Mouse (Mus musculus) kidney, adult 2 months (tissue): ENCODE measurements around the gene Lrig3. TPM values are rescaled to one million over a fixed set of nuclear protein-coding genes. Genes with fewer than 3 reads are reported as not detected.

Experiments
- DNase-seq: peaks from one replicate; pipeline ENCODE4 v3.0.0; 2021
- H3K27ac ChIP-seq: fragments of 200-500 bp; 2 replicates; pipeline ENCODE4 v1.5.1; 2012; ENCODE audit warnings: low read depth, low read length, control low read depth, inconsistent platforms; ENCODE audit not compliant: insufficient read depth
- H3K27me3 ChIP-seq: fragments of 200-500 bp; replicated peaks from 2 replicates; pipeline ENCODE4 v1.6.1; 2012; ENCODE audit warnings: mild to moderate bottlenecking, moderate library complexity, low read length, inconsistent platforms; ENCODE audit not compliant: control insufficient read depth, insufficient read depth
- H3K36me3 ChIP-seq: fragments of 200-500 bp; 2 replicates; pipeline ENCODE4 v1.6.1; 2012; ENCODE audit warnings: mild to moderate bottlenecking, moderate library complexity, low read length, inconsistent platforms; ENCODE audit not compliant: control insufficient read depth, insufficient read depth
- H3K4me1 ChIP-seq: fragments of 200-500 bp; 2 replicates; pipeline ENCODE4 v1.6.1; 2011; ENCODE audit warnings: low read length; ENCODE audit not compliant: control insufficient read depth, insufficient read depth
- H3K4me3 ChIP-seq: fragments of 200-500 bp; 2 replicates; pipeline ENCODE4 v1.5.1; 2011; ENCODE audit warnings: mild to moderate bottlenecking, low read depth, low read length, control low read depth; ENCODE audit not compliant: insufficient read depth
- CTCF ChIP-seq: fragments of 200-500 bp; conservative IDR thresholded peaks from 2 replicates; pipeline ENCODE4 v1.5.1; 2011; ENCODE audit warnings: low read depth, mild to moderate bottlenecking, control low read depth, low read length, moderate library complexity, mixed read lengths; ENCODE audit not compliant: insufficient read depth, insufficient read length
- POLR2A ChIP-seq: fragments of 200-500 bp; IDR thresholded peaks from one replicate; pipeline ENCODE4 v1.6.1; 2011; ENCODE audit warnings: low read depth, low read length, control low read depth
- WGBS: fragments of 180-500 bp; shearing (Covaris S2); methylation state at CpG from one replicate; pipeline ENCODE4 v1.1.7; 2018; 5-methylcytosine and 5-hydroxymethylcytosine counted together
- polyA plus RNA-seq: library from polyadenylated mRNA; depleted of rRNA; stranded (reverse); fragments of >200 nt; gene quantifications from 2 replicates; pipeline ENCODE4 v1.2.3, GENCODE M21; 2012

The Lrig3 gene
- polyA plus RNA-seq, 1 experiment = 7.1 TPM

DNA sequence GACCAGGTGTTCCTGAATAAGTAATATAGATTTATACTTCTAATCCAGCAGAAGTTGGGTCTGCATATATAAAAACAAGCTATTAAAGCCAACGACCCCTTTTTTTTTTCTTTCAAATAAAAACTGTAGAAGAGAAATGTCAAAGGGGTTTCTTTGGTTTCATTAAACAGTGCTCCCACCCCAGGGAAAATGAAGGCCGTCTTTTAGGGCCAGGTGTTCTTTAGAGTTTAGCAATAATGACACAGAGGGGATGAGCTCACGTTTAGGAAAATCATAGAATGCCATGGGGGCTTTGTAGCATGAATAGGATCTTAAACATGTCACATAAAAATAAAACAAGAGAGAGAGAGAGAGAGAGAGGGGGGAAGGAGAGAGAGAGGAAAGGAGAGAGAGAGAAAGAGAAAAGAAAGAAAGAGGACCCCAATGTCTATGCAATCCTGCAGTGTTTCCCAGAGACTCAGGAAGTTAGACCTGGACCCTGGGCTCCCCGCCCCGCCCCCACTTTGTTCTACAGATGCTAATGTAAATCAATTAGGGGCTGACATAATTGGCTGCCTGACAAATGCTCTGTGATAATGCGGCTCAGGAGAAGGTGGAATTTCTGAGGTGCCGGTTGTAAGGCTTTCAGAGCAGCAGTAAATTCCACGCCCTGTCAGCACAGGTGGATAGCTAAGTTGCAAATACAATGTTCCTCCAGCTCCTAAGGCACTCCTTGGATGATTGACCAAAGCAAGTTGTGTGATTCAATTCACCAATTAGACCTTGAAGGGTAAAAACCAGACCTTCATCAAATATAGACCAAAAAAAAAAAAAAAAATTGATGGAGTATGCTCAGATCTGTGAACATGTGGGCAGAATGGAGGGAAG lies 62.8 kb downstream of the Lrig3 start:
- no peak overlapping the region for H3K27ac ChIP-seq
- no peaks in the 10 kb centered on the region for H3K36me3 ChIP-seq
- no peaks in the 10 kb centered on the region for H3K4me1 ChIP-seq
- no peak overlapping the region for H3K4me3 ChIP-seq
- H3K27me3 ChIP-seq = no peaks in the 10 kb centered on the region; the same call in 1 of the 2 replicates
- TF ChIP-seq CTCF = no peak
- no peak for TF ChIP-seq POLR2A
- no peak for DNase-seq
- WGBS = 23% methylated on average over 8 of the region's 8 CpGs

DNA sequence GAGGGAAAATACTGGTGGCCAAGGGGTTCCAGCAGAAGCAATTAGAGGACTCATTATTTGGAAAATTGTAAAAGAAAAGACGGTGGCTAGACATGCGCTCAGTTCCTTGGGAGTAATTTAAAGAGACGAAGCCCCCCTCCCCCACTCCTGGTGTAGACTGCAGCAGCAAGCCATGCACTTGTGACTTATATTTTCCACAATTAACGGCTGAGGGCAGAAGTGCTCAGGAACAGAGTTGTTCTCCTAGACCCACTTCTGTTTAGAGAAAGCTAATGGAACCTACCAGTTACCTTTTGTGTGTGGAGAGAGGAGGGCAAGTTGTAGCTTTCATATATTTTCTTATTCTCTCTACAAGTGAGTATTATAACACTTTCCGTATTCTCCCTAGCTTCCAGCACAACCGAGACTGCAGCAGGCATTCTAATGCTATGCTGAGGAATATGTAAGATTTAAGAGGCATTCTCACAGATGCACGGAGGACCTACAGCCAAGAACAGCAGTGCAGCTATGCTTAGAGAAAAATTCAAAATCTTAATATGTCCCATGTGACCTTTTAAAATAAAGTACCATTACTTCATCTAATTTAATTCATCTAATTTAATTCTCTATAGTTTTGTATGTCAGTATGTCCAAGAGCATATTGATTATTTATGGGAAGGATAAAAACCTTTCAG lies 63.6 kb downstream of the Lrig3 start:
- Histone ChIP-seq H3K27me3 (no peaks in the 10 kb centered on the region; the same call in 1 of the 2 replicates), H3K4me1 (no peaks in the 10 kb centered on the region), H3K4me3 (no peak overlapping the region), H3K27ac (no peak overlapping the region), H3K36me3 (no peaks in the 10 kb centered on the region)
- DNase-seq = no peak
- TF ChIP-seq POLR2A = no peak
- no peak for TF ChIP-seq CTCF
- 51% methylated on average over 7 of the region's 7 CpGs for WGBS

GRCm38 (mm10) chr10:126056881-126057280 lies 90.9 kb downstream of the Lrig3 start:
- DNase-seq = no peak
- Histone ChIP-seq H3K36me3 (no peaks in the 10 kb centered on the region), H3K27ac (no peak overlapping the region), H3K4me1 (no peaks in the 10 kb centered on the region), H3K27me3 (no peaks in the 10 kb centered on the region), H3K4me3 (no peak overlapping the region)
- 20% methylated on average over 3 of the region's 3 CpGs for WGBS
- TF ChIP-seq CTCF (no peak), POLR2A (no peak)

DNA sequence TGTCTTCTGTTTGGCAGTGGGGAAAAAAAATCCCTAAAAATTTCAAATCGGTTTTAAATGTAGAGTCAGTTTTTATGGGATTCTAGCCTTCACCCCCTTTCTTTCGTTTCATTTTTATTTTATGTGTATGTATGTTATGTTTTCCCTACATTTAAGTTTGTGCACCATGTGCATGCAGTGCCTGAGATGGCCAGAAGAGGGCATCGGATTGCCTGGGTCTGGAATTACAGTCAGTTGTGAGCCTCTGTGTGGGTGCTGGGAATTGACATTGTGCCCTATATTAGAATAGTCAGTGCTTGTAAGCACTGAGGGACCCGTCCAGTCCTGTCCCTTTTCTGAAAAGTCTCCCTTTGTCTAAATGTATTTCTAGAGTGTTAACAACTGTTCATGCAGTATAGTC lies 96.8 kb downstream of the Lrig3 start:
- 83% methylated on average over 4 of the region's 4 CpGs for WGBS
- TF ChIP-seq CTCF (no peak), POLR2A (no peak)
- no peak overlapping the region for H3K27ac ChIP-seq
- H3K4me1 ChIP-seq = no peaks in the 10 kb centered on the region
- DNase-seq = no peak
- H3K4me3 ChIP-seq = no peak overlapping the region
- H3K27me3 ChIP-seq = no peaks in the 10 kb centered on the region
- H3K36me3 ChIP-seq = no peaks in the 10 kb centered on the region
